Mouse (Mus musculus) liver, postnatal 0 days (tissue): ENCODE data around the gene Fkbp7. TPM values are rescaled to one million over a fixed set of nuclear protein-coding genes. Genes with fewer than 3 reads are reported as not detected.

ENCODE experiments used
- ATAC-seq: fragments of 200-750 bp; cut with Nextera tagmentation; 2 replicates; pipeline ENCODE4 v1.8.0; 2017; ENCODE audit warnings: mild to moderate bottlenecking, moderate library complexity
- DNase-seq: peaks from one replicate; pipeline ENCODE4 v3.0.0-alpha.2; 2016
- H3K27ac ChIP-seq: fragments of 300-500 bp; sonication (generic); 2 replicates; pipeline ENCODE4 v1.5.1; 2014; ENCODE audit warnings: antibody characterized with exemption, moderate library complexity, mild to moderate bottlenecking, low read depth
- H3K27me3 ChIP-seq: fragments of 300-500 bp; sonication (generic); 2 replicates; pipeline ENCODE4 v1.6.1; 2014; ENCODE audit warnings: low read length, control low read depth, mixed read lengths; ENCODE audit not compliant: insufficient read depth
- H3K36me3 ChIP-seq: fragments of 300-500 bp; sonication (generic); replicated peaks from 2 replicates; pipeline ENCODE4 v1.6.1; 2014; ENCODE audit warnings: mild to moderate bottlenecking, control low read depth, low read length, moderate library complexity, mixed read lengths; ENCODE audit not compliant: insufficient read depth
- H3K4me1 ChIP-seq: fragments of 300-500 bp; sonication (generic); 2 replicates; pipeline ENCODE4 v1.6.1; 2014; ENCODE audit warnings: antibody characterized with exemption, mild to moderate bottlenecking, control low read depth; ENCODE audit not compliant: insufficient read depth
- H3K4me2 ChIP-seq: fragments of 300-500 bp; sonication (generic); 2 replicates; pipeline ENCODE4 v1.6.1; 2014; ENCODE audit warnings: low read depth, mild to moderate bottlenecking, low read length, moderate library complexity, mixed read lengths
- H3K4me3 ChIP-seq: fragments of 300-500 bp; sonication (generic); 2 replicates; pipeline ENCODE4 v1.5.1; 2014; ENCODE audit warnings: low read depth, low read length
- H3K9ac ChIP-seq: fragments of 300-500 bp; sonication (generic); replicated peaks from 2 replicates; pipeline ENCODE4 v1.6.1; 2014; ENCODE audit warnings: mild to moderate bottlenecking, moderate library complexity
- H3K9me3 ChIP-seq: fragments of 300-500 bp; sonication (generic); 2 replicates; pipeline ENCODE4 v1.6.1; 2016; ENCODE audit warnings: mild to moderate bottlenecking, control low read depth, low read length, mixed read lengths
- CTCF ChIP-seq: sonication (generic); IDR thresholded peaks from 2 replicates; pipeline ENCODE4 v1.5.1; 2016; ENCODE audit warnings: antibody characterized with exemption, low read depth
- EP300 ChIP-seq: IDR thresholded peaks from 2 replicates; pipeline ENCODE4 v1.6.1; 2016; ENCODE audit warnings: antibody characterized with exemption, low read depth, mild to moderate bottlenecking
- WGBS: fragments of 180-500 bp; shearing (Covaris S2); extraction: QIAGEN DNeasy Blood & Tissue Kit; methylation state at CpG from one replicate; pipeline ENCODE4 v1.1.7; 2014; ENCODE audit not compliant: insufficient replicate concordance; 5-methylcytosine and 5-hydroxymethylcytosine counted together
- polyA plus RNA-seq: library from polyadenylated mRNA; unstranded; fragments of >200 nt; fragmentation: Nextera tagmentation; extraction: Ambion mirVana; gene quantifications from 2 replicates; pipeline ENCODE4 v1.2.1, GENCODE M21; 2015

The Fkbp7 gene
- polyA plus RNA-seq, 1 experiment from 2014 or later: 6.5 TPM

DNA sequence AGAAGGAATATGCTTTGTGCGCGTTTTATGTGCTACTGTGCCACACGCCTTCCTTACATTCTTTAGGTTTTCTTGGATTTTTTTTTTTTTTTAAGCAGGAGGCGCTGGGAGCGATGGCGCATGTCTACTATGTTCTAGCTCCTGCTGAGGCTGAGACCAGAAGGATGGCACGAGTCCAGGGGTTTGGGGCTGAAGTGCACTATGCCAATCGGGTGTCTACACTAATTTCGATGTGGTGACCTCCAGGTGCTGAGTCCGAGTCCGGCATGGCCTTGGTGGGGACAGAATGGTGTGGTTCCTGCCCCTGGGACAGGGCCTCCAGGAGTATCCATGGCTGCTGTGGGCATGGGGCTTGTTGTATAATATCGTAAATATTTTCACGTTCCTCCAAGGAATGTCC lies 14.4 kb downstream of the Fkbp7 start:
- H3K9me3 ChIP-seq: no peaks in the 10 kb centered on the region
- H3K27me3 ChIP-seq: no peaks in the 10 kb centered on the region
- H3K36me3 ChIP-seq: 0 out of 2 replicates have a peak, but pooled peaks cover 4% of the 10 kb centered on the region
- no peak overlapping the region for H3K4me2 ChIP-seq
- no peak for ATAC-seq
- DNase-seq: no peak
- TF ChIP-seq EP300: no peak
- TF ChIP-seq CTCF: no peak
- no peaks in the 10 kb centered on the region for H3K4me1 ChIP-seq
- H3K4me3 ChIP-seq: no peak overlapping the region
- 73% methylated on average over 13 of the region's 13 CpGs for WGBS
- no peak overlapping the region for H3K27ac ChIP-seq
- no peak overlapping the region for H3K9ac ChIP-seq

DNA sequence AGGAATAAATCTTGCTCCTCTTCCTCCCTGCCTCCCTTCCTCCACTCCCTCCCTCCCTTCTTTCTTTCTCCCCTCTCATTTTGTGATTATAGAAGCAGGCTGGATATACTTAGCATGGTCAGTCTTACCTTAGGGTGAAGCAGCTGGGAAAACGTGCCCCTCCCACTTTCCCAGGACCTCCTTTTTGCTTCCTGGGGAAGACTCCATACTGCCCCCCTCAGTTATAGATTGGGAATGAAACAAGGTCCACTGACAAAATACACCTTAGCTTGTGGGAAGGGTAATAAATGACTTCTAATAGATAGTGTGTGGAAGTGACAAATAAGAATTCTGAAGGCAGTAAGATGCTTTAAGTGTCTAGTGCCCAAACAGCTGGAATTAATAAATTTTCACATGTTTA lies 16.9 kb downstream of the Fkbp7 start:
- ATAC-seq: no peak

DNA sequence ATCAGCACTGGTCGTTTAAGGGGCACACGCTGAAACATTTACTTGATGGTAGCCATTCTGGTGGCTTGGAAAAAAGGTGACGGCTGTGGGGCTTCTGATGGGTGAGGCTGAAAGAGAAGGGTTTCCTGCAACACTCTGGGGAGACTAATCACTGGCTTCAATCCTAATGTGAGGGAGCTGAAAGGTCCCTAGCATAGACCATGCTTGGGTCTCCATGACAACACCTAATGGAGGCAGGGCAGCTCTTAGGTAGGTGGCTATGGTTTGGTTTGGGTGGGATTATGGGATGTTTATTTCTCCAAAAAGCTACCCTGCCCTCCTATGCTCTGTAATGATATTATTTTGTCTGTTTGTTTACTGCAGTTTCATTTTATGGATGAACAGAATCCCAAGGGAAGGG lies 17.5 kb downstream of the Fkbp7 start:
- Histone ChIP-seq H3K27me3 (no peaks in the 10 kb centered on the region), H3K9me3 (no peaks in the 10 kb centered on the region), H3K27ac (no peak overlapping the region), H3K4me2 (no peak overlapping the region), H3K4me3 (no peak overlapping the region), H3K4me1 (no peaks in the 10 kb centered on the region), H3K9ac (no peak overlapping the region), H3K36me3 (no peaks in the 10 kb centered on the region)
- DNase-seq (no peak), ATAC-seq (no peak)
- no peak for TF ChIP-seq EP300
- WGBS: 73% methylated on average over 3 of the region's 3 CpGs

More for the DNA sequence above, 16.9 kb downstream of the Fkbp7 start:
- Histone ChIP-seq H3K4me2 (no peak overlapping the region), H3K4me3 (no peak overlapping the region), H3K9ac (no peak overlapping the region), H3K36me3 (no peaks in the 10 kb centered on the region), H3K27ac (no peak overlapping the region), H3K27me3 (no peaks in the 10 kb centered on the region), H3K4me1 (no peaks in the 10 kb centered on the region), H3K9me3 (no peaks in the 10 kb centered on the region)
- WGBS: 10% methylated on average over 1 of the region's 1 CpGs
- DNase-seq: no peak
- no peak for TF ChIP-seq EP300
- TF ChIP-seq CTCF: no peak; the same call in 1 of the 2 replicates

DNA sequence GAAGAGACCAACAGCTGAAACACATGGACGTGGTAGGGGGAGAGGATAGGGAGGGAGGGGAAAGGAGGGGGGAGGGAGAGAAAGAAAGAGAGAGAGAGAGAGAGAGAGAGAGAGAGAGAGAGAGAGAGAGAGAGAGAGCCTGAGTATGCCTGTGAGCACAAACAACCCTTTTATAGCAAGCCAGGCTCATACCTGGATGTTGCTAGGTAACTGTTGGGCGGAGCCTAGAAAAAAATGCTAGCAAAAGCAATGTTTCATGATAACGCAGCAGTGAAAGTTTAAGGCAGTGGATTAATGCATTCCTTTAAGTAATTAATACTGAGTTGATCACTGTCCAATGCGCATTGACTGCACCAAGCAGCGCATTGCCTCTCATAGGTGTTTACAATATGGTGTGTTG lies 18.3 kb downstream of the Fkbp7 start:
- DNase-seq: no peak
- Histone ChIP-seq H3K27ac (no peak overlapping the region), H3K9me3 (no peaks in the 10 kb centered on the region), H3K9ac (no peak overlapping the region), H3K36me3 (no peaks in the 10 kb centered on the region), H3K4me2 (no peak overlapping the region), H3K4me1 (no peaks in the 10 kb centered on the region), H3K27me3 (no peaks in the 10 kb centered on the region), H3K4me3 (no peak overlapping the region)
- WGBS: 84% methylated on average over 5 of the region's 5 CpGs
- no peak for TF ChIP-seq EP300
- no peak for TF ChIP-seq CTCF
- no peak for ATAC-seq

DNA sequence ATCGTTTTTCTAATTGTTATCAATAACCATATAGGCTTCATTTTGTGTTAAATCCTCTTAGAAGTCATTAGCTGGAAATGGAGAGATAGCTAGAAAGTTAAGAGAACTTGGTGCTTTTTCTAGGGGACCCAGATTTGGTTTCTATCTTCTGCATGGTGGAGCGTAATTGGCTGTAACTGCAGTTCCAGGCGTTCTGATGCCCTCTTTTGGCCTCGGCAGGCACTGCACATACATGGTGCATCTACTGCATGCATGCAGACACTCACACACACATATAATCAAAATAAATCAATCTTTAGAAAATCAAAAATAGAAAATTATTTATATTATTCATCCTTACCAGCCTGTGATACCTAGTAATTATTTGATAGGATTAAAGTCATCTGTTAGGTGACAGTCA lies 19.8 kb downstream of the Fkbp7 start:
- Histone ChIP-seq H3K9me3 (no peaks in the 10 kb centered on the region), H3K36me3 (no peaks in the 10 kb centered on the region), H3K4me1 (peaks cover 4% of the 10 kb centered on the region; the same call in 1 of the 2 replicates), H3K4me3 (no peak overlapping the region), H3K9ac (no peak overlapping the region), H3K4me2 (no peak overlapping the region), H3K27me3 (no peaks in the 10 kb centered on the region), H3K27ac (no peak overlapping the region)
- 84% methylated on average over 4 of the region's 4 CpGs for WGBS
- no peak for TF ChIP-seq EP300
- TF ChIP-seq CTCF: 0 out of 2 replicates have a peak, but pooled peaks have one; percentile 8
- DNase-seq (no peak), ATAC-seq (no peak)

DNA sequence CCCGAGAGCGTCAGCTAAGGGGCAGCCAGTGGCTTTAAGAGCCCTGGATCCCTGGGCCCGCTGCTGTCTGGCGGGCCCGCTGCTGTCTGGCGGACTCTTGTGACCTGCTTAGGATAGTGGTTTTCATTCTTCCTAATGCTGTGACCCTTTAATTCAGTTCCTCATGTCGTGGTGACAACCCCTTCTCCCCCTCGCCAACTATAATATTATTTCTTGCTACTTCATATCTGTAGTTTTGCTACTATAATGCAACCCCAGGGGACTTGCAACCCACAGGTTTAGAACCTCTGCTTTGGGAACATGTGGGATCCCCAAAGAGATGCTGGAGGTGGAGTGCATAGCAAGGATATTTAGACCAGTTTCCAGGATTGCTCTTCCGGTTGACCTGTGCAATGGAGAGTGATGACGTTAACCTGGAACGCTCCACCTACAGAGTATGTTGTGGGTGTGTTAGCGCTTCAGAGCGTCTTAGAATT lies 24.2 kb downstream of the Fkbp7 start:
- Histone ChIP-seq H3K36me3 (no peaks in the 10 kb centered on the region), H3K27ac (peak overlapping the region; percentile 64), H3K27me3 (no peaks in the 10 kb centered on the region), H3K9me3 (no peaks in the 10 kb centered on the region), H3K4me3 (peak overlapping the region; percentile 71), H3K9ac (peak overlapping the region; percentile 66), H3K4me2 (peak overlapping the region; percentile 100), H3K4me1 (peaks cover 14% of the 10 kb centered on the region)
- WGBS: 33% methylated on average over 13 of the region's 13 CpGs
- TF ChIP-seq CTCF: no peak
- TF ChIP-seq EP300: no peak
- DNase-seq: no peak
- ATAC-seq: no peak
